Mouse (Mus musculus) myocyte (in vitro differentiated cells): ENCODE results near the gene Zfp109.

Source experiments
- MAX ChIP-seq: IDR thresholded peaks from one replicate; pipeline ENCODE4 v1.6.1; 2011; ENCODE audit warnings: low read depth, mild to moderate bottlenecking, control low read depth
- MYOG ChIP-seq, 3 experiments: IDR thresholded peaks; one replicate each; pipeline ENCODE4 v1.6.1; 2011; ENCODE audit warnings: control low read depth in 2 of 3, low read depth in 2 of 3, mild to moderate bottlenecking in 2 of 3; ENCODE audit not compliant: insufficient read length in 2 of 3, control insufficient read depth in 1 of 3, insufficient read depth in 1 of 3
- POLR2A ChIP-seq: IDR thresholded peaks from one replicate; pipeline ENCODE4 v1.6.1; 2011; ENCODE audit warnings: low read depth, mild to moderate bottlenecking, control low read depth, moderate library complexity; ENCODE audit not compliant: insufficient read length
- POLR2AphosphoS2 ChIP-seq: IDR thresholded peaks from one replicate; pipeline ENCODE4 v1.6.1; 2011; ENCODE audit warnings: low read depth, control low read depth; ENCODE audit not compliant: insufficient read length

- TF ChIP-seq POLR2A, result no peak
- no peak for TF ChIP-seq MYOG (IDR thresholded peaks at IDR 0.05; ENCODE audit: control insufficient read depth in 1 of 3, insufficient read depth in 1 of 3, insufficient read length in 2 of 3, low read depth in 2 of 3)
- no peak for TF ChIP-seq MAX
- TF ChIP-seq POLR2AphosphoS2, result no peak
Measured at GRCm38 (mm10) chr7:24268176-24269155, 31.1 kb upstream of the Zfp109 start.
